Mouse (Mus musculus) megakaryocyte, embryonic 14.5 days (primary cell): ENCODE results near the gene Ugt1a6b.

ENCODE experiments used
- FLI1 ChIP-seq: IDR thresholded peaks from 2 replicates; pipeline ENCODE4 v1.6.1; 2012; ENCODE audit warnings: low read length, inconsistent platforms, mixed read lengths
- GATA1 ChIP-seq: IDR thresholded peaks from 3 replicates; pipeline ENCODE4 v1.6.1; 2012; ENCODE audit warnings: mixed read lengths, low read length, inconsistent platforms, borderline replicate concordance

DNA sequence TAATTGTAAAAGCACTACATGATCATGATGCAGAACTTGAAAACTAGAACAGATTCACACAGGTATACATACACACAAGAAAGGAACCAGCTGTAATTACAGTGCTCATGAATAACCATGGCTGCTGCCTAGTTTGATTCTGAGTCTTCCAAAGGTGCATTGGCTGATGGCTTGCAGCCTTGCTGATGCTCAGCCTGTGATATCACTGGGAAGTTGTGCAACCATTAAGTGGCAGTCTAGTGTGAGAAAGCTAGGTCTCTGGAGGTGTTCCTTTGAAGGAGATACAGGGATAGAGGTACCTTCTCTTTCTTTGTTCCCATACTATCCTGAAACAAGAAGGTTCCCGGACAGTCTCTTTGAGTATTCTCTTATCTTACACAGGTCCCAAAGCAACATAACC, 116.0 kb downstream of the Ugt1a6b start:
- TF ChIP-seq GATA1 (no peak), FLI1 (no peak)
